Mouse (Mus musculus) liver, embryonic 11.5 days (tissue): ENCODE data around the gene Prpf4. TPM values are rescaled to one million over a fixed set of nuclear protein-coding genes. Genes with fewer than 3 reads are reported as not detected.
A peak's percentile ranks its signal among the peaks of the same experiment; 100 is the strongest.

Experiments
- ATAC-seq: fragments of 200-750 bp; cut with Nextera tagmentation; replicated peaks from 2 replicates; pipeline ENCODE4 v1.8.0; 2017; ENCODE audit warnings: moderate number of reproducible peaks, mild to moderate bottlenecking, moderate TSS enrichment, moderate library complexity; ENCODE audit not compliant: low FRiP score
- DNase-seq: peaks from one replicate; pipeline ENCODE4 v3.0.0-alpha.2; 2017; ENCODE audit warnings: low spot score
- H3K27ac ChIP-seq: fragments of 300-500 bp; sonication (generic); 2 replicates; pipeline ENCODE4 v1.5.1; 2014; ENCODE audit warnings: mild to moderate bottlenecking, low read depth, low read length, control low read depth
- H3K27me3 ChIP-seq: fragments of 300-500 bp; sonication (generic); replicated peaks from 2 replicates; pipeline ENCODE4 v1.6.1; 2014; ENCODE audit warnings: low read length, mixed read lengths; ENCODE audit not compliant: control insufficient read depth, insufficient read depth
- H3K36me3 ChIP-seq: fragments of 300-500 bp; sonication (generic); 2 replicates; pipeline ENCODE4 v1.6.1; 2014; ENCODE audit warnings: mild to moderate bottlenecking, low read length, moderate library complexity, mixed read lengths; ENCODE audit not compliant: control insufficient read depth, insufficient read depth
- H3K4me1 ChIP-seq: fragments of 300-500 bp; sonication (generic); replicated peaks from 2 replicates; pipeline ENCODE4 v1.6.1; 2014; ENCODE audit warnings: low read length, mixed read lengths; ENCODE audit not compliant: control insufficient read depth, insufficient read depth
- H3K4me2 ChIP-seq: fragments of 300-500 bp; sonication (generic); 2 replicates; pipeline ENCODE4 v1.6.1; 2014; ENCODE audit warnings: mild to moderate bottlenecking, control low read depth, moderate library complexity
- H3K4me3 ChIP-seq: fragments of 300-500 bp; sonication (generic); 2 replicates; pipeline ENCODE4 v1.5.1; 2014; ENCODE audit warnings: low read depth, low read length, control low read depth
- H3K9ac ChIP-seq: fragments of 300-500 bp; sonication (generic); 2 replicates; pipeline ENCODE4 v1.6.1; 2014; ENCODE audit warnings: low read depth, low read length, control low read depth
- H3K9me3 ChIP-seq: fragments of 300-500 bp; sonication (generic); 2 replicates; pipeline ENCODE4 v1.6.1; 2016; ENCODE audit warnings: low read length, inconsistent platforms, mixed read lengths; ENCODE audit not compliant: control insufficient read depth
- WGBS: fragments of 180-500 bp; shearing (Covaris S2); extraction: QIAGEN DNeasy Blood & Tissue Kit; methylation state at CpG from one replicate; pipeline ENCODE4 v1.1.7; 2014; 5-methylcytosine and 5-hydroxymethylcytosine counted together
- polyA plus RNA-seq: library from polyadenylated mRNA; unstranded; fragments of >200 nt; fragmentation: Nextera tagmentation; extraction: Ambion mirVana; gene quantifications from 2 replicates; pipeline ENCODE4 v1.2.1, GENCODE M21; 2014

The Prpf4 gene
- polyA plus RNA-seq, result 30.7 and 30.8 TPM in 2 replicates

DNA sequence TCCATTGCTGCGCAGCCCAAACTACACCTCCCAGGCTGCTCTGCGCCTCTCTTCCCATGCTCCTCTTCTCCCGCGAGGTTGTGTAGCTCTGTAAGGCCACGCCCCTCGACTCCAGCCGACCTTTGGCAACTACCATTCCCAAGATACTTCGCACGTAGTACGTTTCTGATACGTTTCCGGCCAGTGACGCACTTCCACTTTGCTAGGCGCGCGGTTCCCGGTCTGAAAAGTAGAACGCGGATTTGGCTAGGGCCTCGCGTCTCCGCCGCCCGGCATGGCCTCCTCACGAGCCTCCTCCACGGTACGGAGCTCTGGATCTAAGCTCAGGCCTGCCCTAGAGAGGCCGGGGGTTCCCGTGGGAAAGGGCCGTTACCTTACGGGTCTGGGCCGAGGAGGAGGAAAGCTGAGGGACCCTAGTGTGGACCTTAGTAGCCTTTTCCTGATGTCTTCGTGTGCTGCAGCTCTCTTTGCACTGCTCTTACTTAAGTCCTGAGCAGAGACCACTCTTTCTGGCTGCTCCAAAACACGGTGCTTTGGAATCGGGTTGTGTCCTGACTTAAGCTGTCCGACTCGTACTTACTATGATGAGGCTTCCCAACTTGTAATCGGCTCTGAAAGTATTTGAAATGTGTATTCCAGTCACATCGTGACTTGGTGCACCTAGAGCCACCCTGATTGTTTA is at the start of gene Prpf4, which contains the start of gene Cdc26:
Gene Prpf4, plus strand, starts transcription at position 197 of the 682 bp plus-strand sequence.
Gene Cdc26, minus strand, starts transcription at position 42 of the 682 bp plus-strand sequence.
- Histone ChIP-seq H3K4me1 (peaks cover 17% of the 10 kb centered on the region), H3K9me3 (no peaks in the 10 kb centered on the region), H3K9ac (peak within 1 kb of the TSS; percentile 84), H3K27ac (peak within 1 kb of the TSS; percentile 88), H3K36me3 (peaks cover 19% of the 10 kb centered on the region), H3K4me2 (peak within 1 kb of the TSS; percentile 74), H3K27me3 (no peaks in the 10 kb centered on the region), H3K4me3 (peak within 1 kb of the TSS; percentile 79)
- ATAC-seq (peak; percentile 98), DNase-seq (peak; percentile 89)
- WGBS, result under 1% methylated on average over 39 of the region's 39 CpGs

DNA sequence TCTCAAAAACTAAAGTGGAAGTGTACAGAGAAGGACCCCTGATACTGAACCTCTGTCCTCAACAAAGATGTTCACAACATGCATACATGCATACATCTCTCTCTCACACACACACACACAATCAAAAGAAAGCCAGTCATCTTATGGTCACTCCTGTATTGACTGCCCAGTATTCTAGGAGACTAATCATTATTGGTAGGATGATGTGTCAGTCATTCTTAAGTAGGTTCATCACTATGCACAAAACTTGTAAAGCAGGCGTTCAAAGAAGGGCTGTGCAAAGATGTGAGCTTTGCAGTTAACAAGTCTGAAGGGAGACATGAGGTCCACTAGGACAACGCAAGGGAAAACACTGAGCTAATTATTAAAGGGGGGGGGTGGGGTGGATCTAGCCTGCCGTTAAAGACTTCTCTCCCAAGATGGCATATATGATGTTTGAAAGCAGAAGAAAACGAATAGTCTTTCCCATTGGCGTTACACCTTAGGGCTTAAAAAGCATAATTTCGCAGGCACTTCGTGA is 49.3 kb upstream of the Prpf4 start:
- peak overlapping the region; percentile 73 for H3K9ac ChIP-seq
- peak overlapping the region; percentile 80 for H3K4me2 ChIP-seq
- H3K9me3 ChIP-seq, result no peaks in the 10 kb centered on the region
- no peak for DNase-seq
- no peak overlapping the region for H3K27ac ChIP-seq
- H3K27me3 ChIP-seq, result no peaks in the 10 kb centered on the region
- no peak for ATAC-seq
- 32% methylated on average over 7 of the region's 7 CpGs for WGBS
- H3K36me3 ChIP-seq, result no peaks in the 10 kb centered on the region
- H3K4me3 ChIP-seq, result peak overlapping the region; percentile 72
- H3K4me1 ChIP-seq, result peaks cover 12% of the 10 kb centered on the region

DNA sequence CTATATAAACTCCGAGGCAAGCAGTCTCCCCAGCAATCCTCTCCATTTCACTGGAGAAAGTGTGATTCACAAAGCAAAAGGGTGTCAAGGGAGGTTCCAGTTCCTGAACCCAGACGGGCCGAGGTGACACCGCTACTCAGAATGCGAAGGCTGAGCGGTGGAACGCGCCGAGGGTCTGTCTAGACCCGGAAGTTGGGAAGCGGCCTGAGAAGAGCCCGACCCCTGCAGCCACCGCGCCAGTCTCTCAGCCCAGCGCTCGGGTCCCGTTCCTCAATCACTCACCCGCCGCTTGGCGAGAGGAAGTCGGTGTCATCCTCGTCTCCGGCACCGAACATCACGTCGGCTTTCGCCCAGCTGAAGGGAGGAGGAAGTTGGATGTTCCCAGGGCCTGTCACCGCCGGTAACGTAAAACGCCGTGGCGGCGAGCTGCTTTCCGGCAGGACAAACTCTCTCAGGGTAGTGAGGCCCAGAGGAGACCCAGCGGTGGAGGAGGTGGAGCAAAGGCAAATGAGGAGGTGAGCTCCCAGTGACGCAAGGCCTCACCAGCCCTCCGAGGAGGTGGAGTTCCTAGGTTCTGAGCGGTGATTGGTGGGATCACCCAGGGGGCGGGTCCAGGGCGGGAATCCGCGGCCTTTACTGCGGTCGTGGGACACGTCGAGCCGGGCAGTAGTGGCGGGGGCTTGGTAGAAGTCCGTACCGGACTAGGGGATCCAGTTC is 48.4 kb upstream of the Prpf4 start, which contains the start of the genes Fkbp15 and Slc31a1:
Gene Fkbp15, minus strand, starts transcription at position 461 of the 717 bp plus-strand sequence.
Gene Slc31a1, plus strand, starts transcription at position 640 of the 717 bp plus-strand sequence.
- DNase-seq (peak; percentile 97), ATAC-seq (peak; percentile 100)
- Histone ChIP-seq H3K4me1 (peaks cover 12% of the 10 kb centered on the region), H3K4me2 (peak within 1 kb of the TSS; percentile 80), H3K4me3 (peak within 1 kb of the TSS; percentile 72), H3K9me3 (no peaks in the 10 kb centered on the region), H3K36me3 (no peaks in the 10 kb centered on the region), H3K9ac (peak within 1 kb of the TSS; percentile 73), H3K27ac (peak within 1 kb of the TSS; percentile 53), H3K27me3 (no peaks in the 10 kb centered on the region)
- WGBS, result under 1% methylated on average over 51 of the region's 51 CpGs

DNA sequence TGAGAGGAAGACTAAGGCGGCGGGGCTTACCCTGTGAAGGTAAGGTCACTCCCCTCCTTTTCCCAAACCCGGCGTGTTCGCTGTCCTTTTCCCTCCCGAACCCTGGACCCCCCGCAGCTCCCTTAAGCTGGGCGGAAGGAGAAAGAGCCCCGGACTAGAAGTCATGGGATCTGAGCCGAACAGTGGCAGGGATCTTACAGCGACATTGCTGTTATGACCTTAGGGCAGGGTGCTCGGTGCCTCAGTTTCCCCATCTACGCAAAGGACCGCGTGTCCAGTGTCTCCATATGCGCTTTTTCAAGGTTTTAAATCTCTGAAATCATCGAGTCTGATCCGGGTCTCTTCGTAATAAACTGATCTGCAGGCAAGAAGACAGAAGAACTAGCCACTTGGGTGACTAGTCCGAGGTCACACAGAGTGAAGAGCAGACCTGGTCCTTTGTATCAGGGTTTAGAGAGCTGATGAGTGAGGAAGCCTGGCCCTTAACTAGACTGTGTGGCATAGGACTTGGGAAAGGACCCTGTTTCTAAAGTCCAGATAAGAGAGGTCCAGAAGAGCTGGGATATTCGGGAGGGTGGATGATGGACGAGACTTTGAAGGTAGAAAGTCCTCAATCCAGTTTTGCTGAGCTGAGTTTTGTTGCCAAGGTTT is 47.7 kb upstream of the Prpf4 start:
- H3K27me3 ChIP-seq, result no peaks in the 10 kb centered on the region
- H3K9ac ChIP-seq, result peak overlapping the region; percentile 71
- H3K4me1 ChIP-seq, result peaks cover 12% of the 10 kb centered on the region
- H3K9me3 ChIP-seq, result no peaks in the 10 kb centered on the region
- peak overlapping the region; percentile 73 for H3K4me2 ChIP-seq
- DNase-seq (no peak), ATAC-seq (no peak; the same call in 1 of the 2 replicates)
- peak overlapping the region; percentile 28 for H3K27ac ChIP-seq
- H3K36me3 ChIP-seq, result no peaks in the 10 kb centered on the region
- under 1% methylated on average over 21 of the region's 22 CpGs for WGBS
- peak overlapping the region; percentile 72 for H3K4me3 ChIP-seq

DNA sequence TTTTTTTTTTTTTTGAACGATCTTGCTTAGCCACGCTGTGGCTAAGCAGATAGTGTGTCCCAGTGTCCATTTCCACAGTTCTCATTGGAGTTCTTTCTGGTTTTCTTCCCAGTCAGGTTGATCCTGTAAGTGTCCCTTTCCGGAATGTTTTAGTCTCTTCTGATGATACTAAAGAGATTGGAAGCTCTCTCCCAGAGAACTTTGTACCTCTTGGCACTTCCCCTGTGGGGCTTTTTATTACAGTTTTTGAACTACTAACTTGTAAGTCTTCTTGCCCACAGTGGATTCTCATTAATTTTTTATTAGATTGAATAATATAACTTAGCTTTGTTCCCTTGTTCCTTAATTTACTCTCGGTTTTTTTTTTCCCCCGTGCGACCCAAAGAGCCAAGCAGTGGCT is 47.0 kb upstream of the Prpf4 start:
- Histone ChIP-seq H3K4me1 (peaks cover 15% of the 10 kb centered on the region), H3K27me3 (no peaks in the 10 kb centered on the region), H3K4me2 (peak overlapping the region; percentile 73), H3K4me3 (peak overlapping the region; percentile 72), H3K27ac (no peak overlapping the region), H3K36me3 (no peaks in the 10 kb centered on the region), H3K9me3 (no peaks in the 10 kb centered on the region), H3K9ac (peak overlapping the region; percentile 71)
- ATAC-seq (no peak), DNase-seq (no peak)
- 36% methylated on average over 6 of the region's 6 CpGs for WGBS

DNA sequence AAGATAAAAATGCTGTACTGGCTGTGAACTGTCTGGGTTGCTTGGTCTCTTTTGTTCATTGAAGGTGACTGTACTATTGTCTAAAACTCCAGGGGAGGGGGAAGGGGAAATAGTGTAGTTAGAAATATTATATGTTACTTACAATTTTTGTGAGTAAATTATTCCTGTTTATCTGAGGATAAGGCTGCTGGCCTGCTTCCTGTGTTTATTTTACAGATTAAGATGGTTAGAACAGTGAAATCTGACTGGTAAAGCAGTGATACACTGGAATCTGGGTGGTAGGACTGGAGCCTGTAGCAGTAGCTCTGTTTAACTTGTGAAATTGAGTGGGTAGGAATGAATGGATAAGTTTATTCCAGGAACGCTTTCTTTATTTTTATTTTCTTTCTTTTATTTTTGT is 46.6 kb upstream of the Prpf4 start:
- Histone ChIP-seq H3K9me3 (no peaks in the 10 kb centered on the region), H3K27me3 (no peaks in the 10 kb centered on the region), H3K4me1 (peaks cover 15% of the 10 kb centered on the region), H3K4me2 (peak overlapping the region; percentile 73), H3K27ac (no peak overlapping the region), H3K4me3 (peak overlapping the region; percentile 72), H3K36me3 (no peaks in the 10 kb centered on the region), H3K9ac (peak overlapping the region; percentile 71)
- DNase-seq, result no peak
- ATAC-seq, result no peak
- whole genome bisulfite sequencing, result 86% methylated on average over 1 of the region's 1 CpGs

DNA sequence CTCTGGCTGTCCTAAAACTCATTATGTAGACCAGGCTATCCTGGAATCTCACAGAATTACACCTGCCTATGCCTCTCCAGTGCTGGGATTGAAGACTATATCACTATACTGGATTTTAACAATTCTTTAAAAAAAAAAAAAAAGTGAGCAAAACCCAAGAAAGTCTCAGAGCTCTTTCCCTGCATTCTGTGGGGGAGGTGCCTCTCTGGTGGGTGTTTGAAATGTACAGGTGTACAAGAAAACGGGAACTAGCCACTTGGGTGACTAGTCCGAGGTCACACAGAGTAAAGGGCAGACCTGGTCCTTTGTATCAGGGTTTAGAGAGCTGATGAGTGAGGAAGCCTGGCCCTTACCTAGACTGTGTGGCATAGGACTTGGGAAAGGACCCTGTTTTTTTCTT is 46.2 kb upstream of the Prpf4 start:
- Histone ChIP-seq H3K9me3 (no peaks in the 10 kb centered on the region), H3K27ac (no peak overlapping the region), H3K4me2 (no peak overlapping the region; the same call in none of the 2 replicates), H3K9ac (no peak overlapping the region), H3K4me1 (peaks cover 20% of the 10 kb centered on the region), H3K4me3 (no peak overlapping the region), H3K36me3 (no peaks in the 10 kb centered on the region), H3K27me3 (no peaks in the 10 kb centered on the region)
- WGBS, result 59% methylated on average over 2 of the region's 2 CpGs
- ATAC-seq (no peak), DNase-seq (no peak)

DNA sequence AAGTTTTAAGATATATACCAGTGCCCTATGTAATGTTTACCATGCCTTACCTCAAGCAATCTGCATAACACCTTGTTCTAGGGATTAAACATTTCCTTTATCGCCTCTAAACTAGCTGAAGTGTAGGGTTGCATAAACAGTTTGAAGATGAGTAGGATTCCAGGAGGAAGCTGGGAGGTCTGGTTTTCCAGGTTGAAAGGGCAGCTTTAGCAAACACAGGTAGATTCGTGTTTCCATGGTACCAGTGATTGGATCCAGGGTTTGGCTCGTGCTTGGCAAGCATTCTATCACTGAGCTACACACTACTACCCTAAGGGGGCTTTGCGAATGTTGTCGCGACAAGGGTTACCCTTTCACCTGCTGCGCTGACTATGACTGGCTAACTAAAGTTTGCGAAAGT is 44.3 kb upstream of the Prpf4 start:
- Histone ChIP-seq H3K4me3 (no peak overlapping the region), H3K4me2 (no peak overlapping the region), H3K4me1 (peaks cover 36% of the 10 kb centered on the region), H3K27ac (no peak overlapping the region), H3K27me3 (no peaks in the 10 kb centered on the region), H3K9me3 (no peaks in the 10 kb centered on the region), H3K9ac (no peak overlapping the region), H3K36me3 (no peaks in the 10 kb centered on the region)
- ATAC-seq, result no peak
- 86% methylated on average over 8 of the region's 8 CpGs for whole genome bisulfite sequencing
- DNase-seq, result no peak
